Mouse (Mus musculus): Measurements from ENCODE around the gene Atg4d. TPM values are rescaled to one million over a fixed set of nuclear protein-coding genes. Genes with fewer than 3 reads are reported as not detected.
"Not testable (repeated sequence)": the region's sequence is repeated elsewhere in the genome, so short reads cannot be mapped to it uniquely, and the experiment has no call there.

The Atg4d gene
- polyA plus RNA-seq, 1 experiment = 39.8 TPM

GRCm38 (mm10) chr9:21290589-21290988 lies 25.5 kb downstream of the Atg4d start:
- H3K4me3 ChIP-seq = peak overlapping the region; percentile 91
- H3ac ChIP-seq (ENCODE audit: control insufficient read depth, insufficient read length) = peak overlapping the region; percentile 79
- no peaks in the 10 kb centered on the region for H3K27me3 ChIP-seq (ENCODE audit: control insufficient read depth, insufficient read depth, insufficient read length)
- H3K4me2 ChIP-seq (ENCODE audit: low read depth) = peak overlapping the region; percentile 95
- peaks cover 37% of the 10 kb centered on the region for H3K79me2 ChIP-seq (ENCODE audit: control insufficient read depth, insufficient read depth)
- TF ChIP-seq MYOG (IDR thresholded peaks at IDR 0.05; ENCODE audit: control insufficient read depth in 1 of 3, insufficient read depth in 1 of 3, insufficient read length in 2 of 3, low read depth in 2 of 3) (no peak), TCF12 (IDR thresholded peaks at IDR 0.05; ENCODE audit: insufficient read depth, poor library complexity, severe bottlenecking) (no peak), E2F4 (IDR thresholded peaks at IDR 0.05; ENCODE audit: insufficient read depth) (no peak), REST (IDR thresholded peaks at IDR 0.05; ENCODE audit: insufficient read depth, insufficient read length) (no peak), POLR2A (IDR thresholded peaks at IDR 0.05; ENCODE audit: insufficient read length, low read depth) (no peak), SRF (IDR thresholded peaks at IDR 0.05; ENCODE audit: control insufficient read depth, insufficient read length, low read depth) (no peak), TCF3 (IDR thresholded peaks at IDR 0.05; ENCODE audit: insufficient read length, low read depth) (no peak), MYOD1 (IDR thresholded peaks at IDR 0.05; ENCODE audit: control insufficient read depth in 1 of 3, insufficient read length in 2 of 3, low read depth in 2 of 3) (no peak), POLR2AphosphoS2 (IDR thresholded peaks at IDR 0.05; ENCODE audit: insufficient read length, low read depth) (no peak), MAX (IDR thresholded peaks at IDR 0.05; ENCODE audit: low read depth) (no peak), USF1 (IDR thresholded peaks at IDR 0.05; ENCODE audit: low read depth) (no peak), CEBPB (IDR thresholded peaks at IDR 0.05; ENCODE audit: insufficient read depth, poor library complexity, severe bottlenecking) (no peak)
- H3K36me3 ChIP-seq (ENCODE audit: control insufficient read depth, insufficient read depth) = no peaks in the 10 kb centered on the region

GRCm38 (mm10) chr9:21291022-21291787 lies 26.1 kb downstream of the Atg4d start, which contains the start of gene Cdkn2d:
Cdkn2d (minus strand) TSS chr9:21291407.
- peak within 1 kb of the TSS; percentile 91 for H3K4me3 ChIP-seq
- no peaks in the 10 kb centered on the region for H3K36me3 ChIP-seq (ENCODE audit: control insufficient read depth, insufficient read depth)
- TF ChIP-seq CEBPB (IDR thresholded peaks at IDR 0.05; ENCODE audit: insufficient read depth, poor library complexity, severe bottlenecking) (no peak), MYOG (IDR thresholded peaks at IDR 0.05; ENCODE audit: control insufficient read depth in 1 of 3, insufficient read depth in 1 of 3, insufficient read length in 2 of 3, low read depth in 2 of 3) (no peak), TCF12 (IDR thresholded peaks at IDR 0.05; ENCODE audit: insufficient read depth, poor library complexity, severe bottlenecking) (no peak), REST (IDR thresholded peaks at IDR 0.05; ENCODE audit: insufficient read depth, insufficient read length) (no peak), POLR2AphosphoS2 (IDR thresholded peaks at IDR 0.05; ENCODE audit: insufficient read length, low read depth) (peak; percentile 53), MYOD1 (IDR thresholded peaks at IDR 0.05; ENCODE audit: control insufficient read depth in 1 of 3, insufficient read length in 2 of 3, low read depth in 2 of 3) (no peak), TCF3 (IDR thresholded peaks at IDR 0.05; ENCODE audit: insufficient read length, low read depth) (no peak), USF1 (IDR thresholded peaks at IDR 0.05; ENCODE audit: low read depth) (no peak), E2F4 (IDR thresholded peaks at IDR 0.05; ENCODE audit: insufficient read depth) (peak; percentile 90), POLR2A (IDR thresholded peaks at IDR 0.05; ENCODE audit: insufficient read length, low read depth) (peak; percentile 80), MAX (IDR thresholded peaks at IDR 0.05; ENCODE audit: low read depth) (no peak), SRF (IDR thresholded peaks at IDR 0.05; ENCODE audit: control insufficient read depth, insufficient read length, low read depth) (peak; percentile 40)
- no peaks in the 10 kb centered on the region for H3K27me3 ChIP-seq (ENCODE audit: control insufficient read depth, insufficient read depth, insufficient read length)
- H3K4me2 ChIP-seq (ENCODE audit: low read depth) = peak within 1 kb of the TSS; percentile 95
- H3ac ChIP-seq (ENCODE audit: control insufficient read depth, insufficient read length) = peak within 1 kb of the TSS; percentile 79
- H3K79me2 ChIP-seq (ENCODE audit: control insufficient read depth, insufficient read depth) = peaks cover 34% of the 10 kb centered on the region

- Histone ChIP-seq H3K4me3 (peak overlapping the region; percentile 91), H3K79me2 (ENCODE audit: control insufficient read depth, insufficient read depth) (peaks cover 27% of the 10 kb centered on the region), H3K4me2 (ENCODE audit: low read depth) (peak overlapping the region; percentile 58)
- not testable (repeated sequence) for H3K27me3 ChIP-seq (ENCODE audit: control insufficient read depth, insufficient read depth, insufficient read length); H3K36me3 ChIP-seq (ENCODE audit: control insufficient read depth, insufficient read depth); H3ac ChIP-seq (ENCODE audit: control insufficient read depth, insufficient read length)
These were observed 26.8 kb downstream of the Atg4d start for GRCm38 (mm10) chr9:21291868-21292267.

GRCm38 (mm10) chr9:21292271-21292670 lies 27.2 kb downstream of the Atg4d start:
- TF ChIP-seq TCF12 (IDR thresholded peaks at IDR 0.05; ENCODE audit: insufficient read depth, poor library complexity, severe bottlenecking) (no peak), MYOD1 (IDR thresholded peaks at IDR 0.05; ENCODE audit: control insufficient read depth in 1 of 3, insufficient read length in 2 of 3, low read depth in 2 of 3) (no peak), SRF (IDR thresholded peaks at IDR 0.05; ENCODE audit: control insufficient read depth, insufficient read length, low read depth) (no peak), CEBPB (IDR thresholded peaks at IDR 0.05; ENCODE audit: insufficient read depth, poor library complexity, severe bottlenecking) (no peak), MAX (IDR thresholded peaks at IDR 0.05; ENCODE audit: low read depth) (no peak), REST (IDR thresholded peaks at IDR 0.05; ENCODE audit: insufficient read depth, insufficient read length) (no peak), TCF3 (IDR thresholded peaks at IDR 0.05; ENCODE audit: insufficient read length, low read depth) (no peak), POLR2AphosphoS2 (IDR thresholded peaks at IDR 0.05; ENCODE audit: insufficient read length, low read depth) (no peak), USF1 (IDR thresholded peaks at IDR 0.05; ENCODE audit: low read depth) (no peak), MYOG (IDR thresholded peaks at IDR 0.05; ENCODE audit: control insufficient read depth in 1 of 3, insufficient read depth in 1 of 3, insufficient read length in 2 of 3, low read depth in 2 of 3) (no peak), POLR2A (IDR thresholded peaks at IDR 0.05; ENCODE audit: insufficient read length, low read depth) (no peak), E2F4 (IDR thresholded peaks at IDR 0.05; ENCODE audit: insufficient read depth) (no peak)
- no peak overlapping the region for H3ac ChIP-seq (ENCODE audit: control insufficient read depth, insufficient read length)
- H3K4me2 ChIP-seq (ENCODE audit: low read depth) = no peak overlapping the region
- no peaks in the 10 kb centered on the region for H3K36me3 ChIP-seq (ENCODE audit: control insufficient read depth, insufficient read depth)
- H3K79me2 ChIP-seq (ENCODE audit: control insufficient read depth, insufficient read depth) = peaks cover 23% of the 10 kb centered on the region
- H3K27me3 ChIP-seq (ENCODE audit: control insufficient read depth, insufficient read depth, insufficient read length) = no peaks in the 10 kb centered on the region
- H3K4me3 ChIP-seq = peak overlapping the region; percentile 91

All from myocyte (in vitro differentiated cells).